Mouse (Mus musculus): ENCODE data around the gene Prss34. TPM values are rescaled to one million over a fixed set of nuclear protein-coding genes. Genes with fewer than 3 reads are reported as not detected.

The Prss34 gene
- polyA plus RNA-seq, 1 experiment = not detected

DNA sequence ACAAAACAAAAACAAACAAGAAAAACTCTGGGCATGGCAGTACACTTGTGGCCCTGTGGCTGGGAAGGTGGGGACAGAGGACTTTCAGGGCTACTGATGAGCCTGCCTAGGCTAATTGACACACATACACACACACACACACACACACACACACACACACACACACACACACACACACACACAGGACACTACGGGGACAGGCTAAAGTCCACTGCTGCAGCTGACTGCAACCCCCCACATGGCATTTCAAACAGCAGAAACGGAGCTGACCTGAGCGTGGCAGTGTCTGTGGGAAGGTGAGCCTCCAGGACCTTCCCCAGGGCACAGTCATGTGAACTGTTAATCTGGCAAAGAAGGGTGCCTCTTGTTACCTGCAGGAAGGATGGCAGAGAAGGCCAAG, 43.3 kb downstream of the Prss34 start:
- Histone ChIP-seq H3K27me3 (ENCODE audit: control insufficient read depth, insufficient read depth, low read length, poor library complexity, severe bottlenecking) (no peaks in the 10 kb centered on the region), H3K36me3 (ENCODE audit: control insufficient read depth, insufficient read depth, low read length, poor library complexity, severe bottlenecking) (no peaks in the 10 kb centered on the region)
- TF ChIP-seq CTCF (IDR thresholded peaks at IDR 0.05; ENCODE audit: low read depth, low read length) = no peak
- TF ChIP-seq POLR2A (IDR thresholded peaks at IDR 0.05; ENCODE audit: insufficient read depth, low read length) = no peak
- no peak for TF ChIP-seq EP300 (IDR thresholded peaks at IDR 0.05; ENCODE audit: insufficient read depth, low read depth, low read length)

DNA sequence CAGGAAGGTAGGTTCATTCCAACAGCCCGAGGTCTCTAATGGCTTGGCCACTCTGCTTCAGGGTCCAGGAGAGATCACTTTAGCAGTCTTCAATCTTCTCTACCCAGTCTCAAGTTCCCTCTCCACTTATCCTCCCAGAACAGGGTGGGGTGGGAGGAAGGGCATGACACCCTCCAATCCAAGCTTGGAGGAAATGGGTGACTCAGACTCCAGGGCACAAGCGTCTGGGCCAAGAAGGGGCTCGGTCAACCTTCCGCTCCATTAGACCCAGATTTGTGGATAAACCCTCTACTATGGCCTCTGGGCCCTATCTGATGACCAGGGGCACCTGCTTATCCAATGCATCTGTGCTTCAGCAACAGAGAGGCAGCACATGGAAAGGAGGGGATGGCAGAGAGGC, 47.3 kb downstream of the Prss34 start, which contains the start of gene Tpsab1:
Gene Tpsab1 (minus strand): TSS at position 101 of the 400 bp plus-strand sequence.
- Histone ChIP-seq H3K9me3 (replicated peaks; ENCODE audit: control insufficient read depth, insufficient read depth, low read length, poor library complexity, severe bottlenecking) (no peaks in the 10 kb centered on the region), H3K4me1 (ENCODE audit: control insufficient read depth, insufficient read depth, low read length) (no peaks in the 10 kb centered on the region), H3K27ac (ENCODE audit: insufficient read depth, low read length) (no peak within 1 kb of the TSS), H3K4me3 (ENCODE audit: low read depth, low read length) (no peak within 1 kb of the TSS), H3K36me3 (ENCODE audit: control insufficient read depth, insufficient read depth, low read length, poor library complexity, severe bottlenecking) (no peaks in the 10 kb centered on the region), H3K9ac (ENCODE audit: low read depth, poor library complexity, severe bottlenecking) (no peak within 1 kb of the TSS), H3K27me3 (ENCODE audit: control insufficient read depth, insufficient read depth, low read length, poor library complexity, severe bottlenecking) (no peaks in the 10 kb centered on the region)
- no peak for TF ChIP-seq POLR2A (IDR thresholded peaks at IDR 0.05; ENCODE audit: insufficient read depth, low read length)
- no peak for TF ChIP-seq EP300 (IDR thresholded peaks at IDR 0.05; ENCODE audit: insufficient read depth, low read depth, low read length)
- TF ChIP-seq CTCF (IDR thresholded peaks at IDR 0.05; ENCODE audit: low read depth, low read length) = no peak

More for the DNA sequence above, 43.3 kb downstream of the Prss34 start:
- no peak overlapping the region for H3K4me3 ChIP-seq (ENCODE audit: low read depth, low read length)
- H3K4me1 ChIP-seq (ENCODE audit: control insufficient read depth, insufficient read depth, low read length) = no peaks in the 10 kb centered on the region
- no peaks in the 10 kb centered on the region for H3K9me3 ChIP-seq (replicated peaks; ENCODE audit: control insufficient read depth, insufficient read depth, low read length, poor library complexity, severe bottlenecking)
- H3K27ac ChIP-seq (ENCODE audit: insufficient read depth, low read length) = no peak overlapping the region
- no peak overlapping the region for H3K9ac ChIP-seq (ENCODE audit: low read depth, poor library complexity, severe bottlenecking)

Other genes starting within 250 kb of the Prss34 start
- 0.70 TPM in 1 of 2 replicates, not detected in the other for gene Tmem204, start 214.8 kb upstream of the Prss34 start, polyA plus RNA-seq (2011; ENCODE audit: insufficient read depth, insufficient read length, low read depth, missing spikeins)
- 17.1 and 18.3 TPM in 2 replicates for gene Telo2, start 182.4 kb upstream of the Prss34 start, polyA plus RNA-seq (2011; ENCODE audit: insufficient read depth, insufficient read length, low read depth, missing spikeins)
- not detected in 2 replicates for gene Ptx4, start 177.6 kb upstream of the Prss34 start, polyA plus RNA-seq (2011; ENCODE audit: insufficient read depth, insufficient read length, low read depth, missing spikeins)
- gene Clcn7, start 165.0 kb upstream of the Prss34 start, polyA plus RNA-seq (2011; ENCODE audit: insufficient read depth, insufficient read length, low read depth, missing spikeins) = 16.0 and 20.9 TPM in 2 replicates
- gene Ccdc154, start 135.9 kb upstream of the Prss34 start, polyA plus RNA-seq (2011; ENCODE audit: insufficient read depth, insufficient read length, low read depth, missing spikeins) = not detected in 2 replicates
- gene Gm38655, start 122.9 kb upstream of the Prss34 start, polyA plus RNA-seq (2011; ENCODE audit: insufficient read depth, insufficient read length, low read depth, missing spikeins) = not detected in 2 replicates
- gene BC003965, start 113.8 kb upstream of the Prss34 start, polyA plus RNA-seq (2011; ENCODE audit: insufficient read depth, insufficient read length, low read depth, missing spikeins) = 13.6 and 14.9 TPM in 2 replicates
- 21.1 and 22.9 TPM in 2 replicates for gene Unkl, start 110.0 kb upstream of the Prss34 start, polyA plus RNA-seq (2011; ENCODE audit: insufficient read depth, insufficient read length, low read depth, missing spikeins)
- gene Gnptg, start 58.3 kb upstream of the Prss34 start, polyA plus RNA-seq (2011; ENCODE audit: insufficient read depth, insufficient read length, low read depth, missing spikeins) = 15.2 and 19.5 TPM in 2 replicates
- 23.5 and 25.2 TPM in 2 replicates for gene Tsr3, start 58.2 kb upstream of the Prss34 start, polyA plus RNA-seq (2011; ENCODE audit: insufficient read depth, insufficient read length, low read depth, missing spikeins)
- gene Baiap3, start 42.0 kb upstream of the Prss34 start, polyA plus RNA-seq (2011; ENCODE audit: insufficient read depth, insufficient read length, low read depth, missing spikeins) = 1.3 and 1.6 TPM in 2 replicates
- gene Ube2i, start 23.8 kb upstream of the Prss34 start, polyA plus RNA-seq (2011; ENCODE audit: insufficient read depth, insufficient read length, low read depth, missing spikeins) = 430 and 432 TPM in 2 replicates
- not detected in 2 replicates for gene Prss28, start 10.3 kb downstream of the Prss34 start, polyA plus RNA-seq (2011; ENCODE audit: insufficient read depth, insufficient read length, low read depth, missing spikeins)
- not detected in 2 replicates for gene Prss29, start 20.3 kb downstream of the Prss34 start, polyA plus RNA-seq (2011; ENCODE audit: insufficient read depth, insufficient read length, low read depth, missing spikeins)
- gene Tpsab1, start 47.2 kb downstream of the Prss34 start, polyA plus RNA-seq (2011; ENCODE audit: insufficient read depth, insufficient read length, low read depth, missing spikeins) = not detected in 2 replicates
- not detected in 2 replicates for gene Tpsb2, start 67.9 kb downstream of the Prss34 start, polyA plus RNA-seq (2011; ENCODE audit: insufficient read depth, insufficient read length, low read depth, missing spikeins)
- gene Tpsg1, start 70.9 kb downstream of the Prss34 start, polyA plus RNA-seq (2011; ENCODE audit: insufficient read depth, insufficient read length, low read depth, missing spikeins) = not detected in 2 replicates
- gene Cacna1h, start 135.4 kb downstream of the Prss34 start, polyA plus RNA-seq (2011; ENCODE audit: insufficient read depth, insufficient read length, low read depth, missing spikeins) = 4.4 and 5.6 TPM in 2 replicates
- gene Tekt4, start 156.2 kb downstream of the Prss34 start, polyA plus RNA-seq (2011; ENCODE audit: insufficient read depth, insufficient read length, low read depth, missing spikeins) = not detected in 2 replicates
- gene Sstr5, start 198.9 kb downstream of the Prss34 start, polyA plus RNA-seq (2011; ENCODE audit: insufficient read depth, insufficient read length, low read depth, missing spikeins) = not detected in 2 replicates

Data from ES-Bruce4 (cell line).